Mouse (Mus musculus) lung, adult 2 months (tissue): Measurements from ENCODE around the gene Scn1b. TPM values are rescaled to one million over a fixed set of nuclear protein-coding genes. Genes with fewer than 3 reads are reported as not detected.
A peak's percentile ranks its signal among the peaks of the same experiment; 100 is the strongest.

Experiments used
- DNase-seq: peaks from one replicate; pipeline ENCODE4 v3.0.0; 2022
- H3K4me1 ChIP-seq: fragments of 200-500 bp; 2 replicates; pipeline ENCODE4 v1.6.1; 2011; ENCODE audit warnings: low read length; ENCODE audit not compliant: control insufficient read depth, insufficient read depth
- H3K4me3 ChIP-seq: fragments of 200-500 bp; replicated peaks from 2 replicates; pipeline ENCODE3; 2011; ENCODE audit warnings: low read depth, mild to moderate bottlenecking, control low read depth, low read length; ENCODE audit errors: extremely low read depth
- CTCF ChIP-seq: fragments of 200-500 bp; IDR thresholded peaks from 2 replicates; pipeline ENCODE4 v1.5.1; 2011; ENCODE audit warnings: mild to moderate bottlenecking, low read length, control low read depth; ENCODE audit not compliant: insufficient read depth
- POLR2A ChIP-seq: fragments of 200-500 bp; IDR thresholded peaks from 2 replicates; pipeline ENCODE4 v1.6.1; 2011; ENCODE audit warnings: low read depth, mild to moderate bottlenecking, control low read depth, low read length, borderline replicate concordance; ENCODE audit errors: extremely low read depth
- WGBS: fragments of 180-500 bp; shearing (Covaris S2); methylation state at CpG from one replicate; pipeline ENCODE4 v1.1.7; 2018; 5-methylcytosine and 5-hydroxymethylcytosine counted together
- polyA plus RNA-seq: library from polyadenylated mRNA; depleted of rRNA; stranded (reverse); fragments of >200 nt; gene quantifications from 2 replicates; pipeline ENCODE4 v1.2.3, GENCODE M21; 2012

Scn1b gene
- polyA plus RNA-seq, 1 experiment, result 43.9 TPM

GRCm38 (mm10) chr7:31131866-31132265, 5.1 kb upstream of the Scn1b start:
- 67% methylated on average over 4 of the region's 4 CpGs for WGBS
- no peak for TF ChIP-seq POLR2A
- TF ChIP-seq CTCF, result no peak
- Histone ChIP-seq H3K4me1 (no peaks in the 10 kb centered on the region), H3K4me3 (no peak overlapping the region)
- no peak for DNase-seq

- Histone ChIP-seq H3K4me1 (no peaks in the 10 kb centered on the region), H3K4me3 (no peak overlapping the region)
- TF ChIP-seq POLR2A (no peak), CTCF (peak; percentile 76)
- WGBS, result 27% methylated on average over 4 of the region's 4 CpGs
- no peak for DNase-seq
Observed at GRCm38 (mm10) chr7:31130841-31131240, 4.0 kb upstream of the Scn1b start.

GRCm38 (mm10) chr7:31130197-31130596, 3.4 kb upstream of the Scn1b start:
- DNase-seq, result no peak
- WGBS, result 89% methylated on average over 7 of the region's 7 CpGs
- no peak for TF ChIP-seq POLR2A
- TF ChIP-seq CTCF, result no peak
- Histone ChIP-seq H3K4me1 (no peaks in the 10 kb centered on the region), H3K4me3 (no peak overlapping the region)

- no peak for DNase-seq
- WGBS, result 73% methylated on average over 9 of the region's 9 CpGs
- Histone ChIP-seq H3K4me1 (no peaks in the 10 kb centered on the region), H3K4me3 (no peak overlapping the region)
- TF ChIP-seq CTCF, result no peak
- no peak for TF ChIP-seq POLR2A
Observed at GRCm38 (mm10) chr7:31128157-31128705, 1.4 kb upstream of the Scn1b start.

- H3K4me1 ChIP-seq, result no peaks in the 10 kb centered on the region
- no peak for DNase-seq
- 2% methylated on average over 52 of the region's 53 CpGs for WGBS
- no peak for TF ChIP-seq CTCF
- TF ChIP-seq POLR2A, result no peak
- H3K4me3 ChIP-seq, result peak overlapping the region; percentile 42
Observed at GRCm38 (mm10) chr7:31126211-31126751, 522 bp downstream of the Scn1b start.

- H3K4me3 ChIP-seq, result no peak overlapping the region
- TF ChIP-seq CTCF (no peak), POLR2A (no peak)
- H3K4me1 ChIP-seq, result no peaks in the 10 kb centered on the region
- no peak for DNase-seq
- 49% methylated on average over 13 of the region's 13 CpGs for whole genome bisulfite sequencing
Observed at GRCm38 (mm10) chr7:31125116-31125515, 1.7 kb downstream of the Scn1b start.

- no peaks in the 10 kb centered on the region for H3K4me1 ChIP-seq
- DNase-seq, result no peak
- 81% methylated on average over 5 of the region's 5 CpGs for WGBS
- TF ChIP-seq POLR2A, result no peak
- no peak for TF ChIP-seq CTCF
- no peak overlapping the region for H3K4me3 ChIP-seq
Observed at GRCm38 (mm10) chr7:31124381-31124780, 2.4 kb downstream of the Scn1b start.

GRCm38 (mm10) chr7:31123697-31124096, 3.1 kb downstream of the Scn1b start:
- Histone ChIP-seq H3K4me1 (no peaks in the 10 kb centered on the region), H3K4me3 (no peak overlapping the region)
- TF ChIP-seq CTCF (no peak), POLR2A (no peak)
- WGBS, result 73% methylated on average over 3 of the region's 3 CpGs
- no peak for DNase-seq

- no peak overlapping the region for H3K4me3 ChIP-seq
- WGBS, result 88% methylated on average over 16 of the region's 16 CpGs
- no peaks in the 10 kb centered on the region for H3K4me1 ChIP-seq
- TF ChIP-seq CTCF (no peak), POLR2A (no peak)
- no peak for DNase-seq
Observed at GRCm38 (mm10) chr7:31122641-31123631, 3.9 kb downstream of the Scn1b start.

GRCm38 (mm10) chr7:31119556-31119955, 7.2 kb downstream of the Scn1b start:
- TF ChIP-seq POLR2A, result no peak
- no peak for TF ChIP-seq CTCF
- H3K4me3 ChIP-seq, result no peak overlapping the region
- peaks cover 6% of the 10 kb centered on the region; the same call in 1 of the 2 replicates for H3K4me1 ChIP-seq
- WGBS, result 85% methylated on average over 5 of the region's 5 CpGs
- no peak for DNase-seq
